15 mouse cellular contexts compared by ENCODE assay signal in the genomic region with DNA sequence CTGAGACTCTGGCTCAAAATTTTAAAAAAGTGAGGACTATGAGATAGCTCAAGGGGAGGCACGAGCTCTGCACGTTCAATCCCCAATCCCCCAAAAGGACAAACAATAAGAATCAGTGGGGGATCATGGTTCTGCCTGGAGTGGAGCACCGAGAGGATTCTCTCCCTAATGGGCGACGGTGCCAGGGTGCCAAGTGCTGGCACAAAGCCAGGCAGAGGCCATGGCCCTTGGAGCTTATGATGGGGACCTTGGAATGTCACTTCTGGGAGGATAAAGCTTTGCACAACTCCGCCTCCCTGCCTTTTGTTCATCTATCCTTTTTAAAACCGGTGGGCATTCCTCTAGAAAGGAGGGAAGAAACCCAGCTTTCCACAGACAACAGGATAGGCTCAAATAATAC.
"Had no signal": no experiment of that assay in that cellular context is flagged by ENCODE, and none has a peak within 500 bp of the region (broad histone marks: within the 10 kb centered on the region; RNA-seq: fewer than 3 reads in every experiment).

No protein-coding gene starts in this region.

- ATAC-seq: liver, embryonic 12.5 days; midbrain, embryonic 13.5 days had no signal

- H3K36me3 ChIP-seq: liver, embryonic 15.5 days had no signal

- H3K4me3 ChIP-seq: limb, embryonic 10.5 days; limb, embryonic 13.5 days; liver, embryonic 12.5 days; liver, embryonic 15.5 days; midbrain, embryonic 13.5 days; neural tube, embryonic 13.5 days had no signal

- H3K4me1 ChIP-seq: limb, embryonic 10.5 days; limb, embryonic 13.5 days; liver, embryonic 12.5 days; liver, embryonic 15.5 days; midbrain, embryonic 13.5 days; neural tube, embryonic 13.5 days had no signal

- H3K9me3 ChIP-seq: limb, embryonic 10.5 days; limb, embryonic 13.5 days; liver, embryonic 12.5 days; liver, embryonic 15.5 days; midbrain, embryonic 13.5 days; neural tube, embryonic 13.5 days had no signal

- DNase-seq: kidney, adult 9 months; kidney, postnatal 14 days; kidney, postnatal 4 days; layer of hippocampus, adult 9-11 months; liver; lung, postnatal 14 days; lung, postnatal 4 days; thymus, adult 18-20 months; thymus, postnatal 36 days had no signal

- H3K27ac ChIP-seq: limb, embryonic 10.5 days; limb, embryonic 13.5 days; liver, embryonic 12.5 days; liver, embryonic 15.5 days; midbrain, embryonic 13.5 days; neural tube, embryonic 13.5 days had no signal

- H3K27me3 ChIP-seq: limb, embryonic 13.5 days; liver, embryonic 12.5 days; liver, embryonic 15.5 days; midbrain, embryonic 13.5 days; neural tube, embryonic 13.5 days had no signal

- H3K4me2 ChIP-seq: limb, embryonic 13.5 days; liver, embryonic 12.5 days; liver, embryonic 15.5 days; midbrain, embryonic 13.5 days; neural tube, embryonic 13.5 days had no signal

- H3K9ac ChIP-seq: limb, embryonic 13.5 days; liver, embryonic 12.5 days; liver, embryonic 15.5 days; midbrain, embryonic 13.5 days; neural tube, embryonic 13.5 days had no signal
